ENCODE assay signal across 8 mouse cellular contexts in genomic region chr15:96543181-96543828, GRCm38 (mm10).
DNase-seq lines count a peak whose midpoint lies in the region; ATAC-seq and TF ChIP-seq lines count a peak whose summit lies in the region.

No protein-coding gene starts in this region.

- H3K27ac ChIP-seq in heart, embryonic 11.5 days (ENCODE audit: low read depth, low read length): no peak overlapping the region
- H3K27ac ChIP-seq in kidney, embryonic 15.5 days: no peak overlapping the region
- no peak overlapping the region for H3K27ac ChIP-seq in lung, postnatal 0 days (ENCODE audit: low read length)

- peak overlapping the region; percentile 41 for H3K4me3 ChIP-seq in heart, embryonic 11.5 days (ENCODE audit: low read depth, low read length)
- peak overlapping the region; percentile 45 for H3K4me3 ChIP-seq in kidney, embryonic 15.5 days (replicated peaks)
- peak overlapping the region; percentile 37 for H3K4me3 ChIP-seq in lung, postnatal 0 days (ENCODE audit: low read depth, low read length)

- H3K4me2 ChIP-seq in heart, embryonic 11.5 days: peak overlapping the region; percentile 60
- H3K4me2 ChIP-seq in kidney, embryonic 15.5 days: peak overlapping the region; percentile 66
- peak overlapping the region; percentile 66 for H3K4me2 ChIP-seq in lung, postnatal 0 days (replicated peaks; ENCODE audit: low read depth, low read length)

- no peaks in the 10 kb centered on the region for H3K36me3 ChIP-seq in heart, embryonic 11.5 days (ENCODE audit: control insufficient read depth, insufficient read depth, low read length)
- no peaks in the 10 kb centered on the region for H3K36me3 ChIP-seq in kidney, embryonic 15.5 days
- no peaks in the 10 kb centered on the region for H3K36me3 ChIP-seq in lung, postnatal 0 days (ENCODE audit: insufficient read depth, low read length)

- peak overlapping the region; percentile 28; the same call in 1 of the 2 replicates for H3K9ac ChIP-seq in heart, embryonic 11.5 days (ENCODE audit: low read depth, low read length)
- peak overlapping the region; percentile 43; the same call in 1 of the 2 replicates for H3K9ac ChIP-seq in kidney, embryonic 15.5 days
- H3K9ac ChIP-seq in lung, postnatal 0 days (replicated peaks; ENCODE audit: low read depth): no peak overlapping the region

- no peak for ATAC-seq in heart, embryonic 11.5 days (replicated peaks; ENCODE audit: insufficient number of reproducible peaks, low FRiP score, low TSS enrichment)
- no peak for ATAC-seq in kidney, embryonic 15.5 days (replicated peaks; ENCODE audit: low FRiP score)
- ATAC-seq in lung, postnatal 0 days: peak; percentile 28; the same call in 1 of the 2 replicates

- peak; percentile 86 for TF ChIP-seq CTCF in lung, postnatal 0 days (IDR thresholded peaks at IDR 0.05)

- no peaks in the 10 kb centered on the region for H3K27me3 ChIP-seq in heart, embryonic 11.5 days (ENCODE audit: control insufficient read depth, insufficient read depth, low read length)
- no peaks in the 10 kb centered on the region for H3K27me3 ChIP-seq in kidney, embryonic 15.5 days
- H3K27me3 ChIP-seq in lung, postnatal 0 days (replicated peaks; ENCODE audit: insufficient read depth, low read length): no peaks in the 10 kb centered on the region

- no peaks in the 10 kb centered on the region for H3K9me3 ChIP-seq in heart, embryonic 11.5 days (replicated peaks; ENCODE audit: control insufficient read depth, low read length)
- no peaks in the 10 kb centered on the region for H3K9me3 ChIP-seq in kidney, embryonic 15.5 days (replicated peaks)
- H3K9me3 ChIP-seq in lung, postnatal 0 days (ENCODE audit: low read length): no peaks in the 10 kb centered on the region

- H3K4me1 ChIP-seq in heart, embryonic 11.5 days (ENCODE audit: control insufficient read depth, insufficient read depth, low read length): no peaks in the 10 kb centered on the region
- H3K4me1 ChIP-seq in kidney, embryonic 15.5 days: 0 out of 2 replicates have a peak, but pooled peaks cover 3% of the 10 kb centered on the region
- H3K4me1 ChIP-seq in lung, postnatal 0 days (ENCODE audit: insufficient read depth, low read depth, low read length): no peaks in the 10 kb centered on the region

- peak; percentile 82 for DNase-seq in CD4-positive helper T cell, adult 2 months (ENCODE audit: low read depth, low spot score)
- DNase-seq in Muller cell, postnatal 12 days (ENCODE audit: inconsistent ontology term): peak; percentile 58
- peak; percentile 36 to 48 for DNase-seq in cerebellum, postnatal 4 days (ENCODE audit: low spot score in 2 of 2)
- peak; percentile 90 for DNase-seq in lung, postnatal 0 days (ENCODE audit: low spot score)
- DNase-seq in retina, embryonic 14.5 days (ENCODE audit: low spot score): peak; percentile 83
- DNase-seq in ovary, adult 18-20 months (ENCODE audit: low spot score): no peak

- TF ChIP-seq EP300 in lung, postnatal 0 days (IDR thresholded peaks at IDR 0.05): no peak

- 3% methylated on average over 24 of the region's 24 CpGs for WGBS in heart, embryonic 11.5 days (ENCODE audit: insufficient replicate concordance)
- 4% methylated on average over 24 of the region's 24 CpGs for WGBS in kidney, embryonic 15.5 days
- WGBS in lung, postnatal 0 days: 1% methylated on average over 24 of the region's 24 CpGs
